Mouse (Mus musculus) CH12.LX (cell line): ENCODE measurements around the gene Ttbk1. TPM values are rescaled to one million over a fixed set of nuclear protein-coding genes. Genes with fewer than 3 reads are reported as not detected.
A peak's percentile ranks its signal among the peaks of the same experiment; 100 is the strongest.

Experiments used
- DNase-seq: peaks from one replicate; pipeline ENCODE4 v3.0.0-alpha.2; 2013; ENCODE audit errors: extremely low read depth
- H3K27ac ChIP-seq: 2 replicates; pipeline ENCODE4 v1.5.1; 2012; ENCODE audit warnings: low read depth, mild to moderate bottlenecking, control low read depth, moderate library complexity; ENCODE audit not compliant: insufficient read depth
- H3K27me3 ChIP-seq: replicated peaks from 2 replicates; pipeline ENCODE3; 2012; ENCODE audit warnings: inconsistent platforms
- H3K36me3 ChIP-seq, 2 experiments: replicated peaks in 1 of 2; 2 replicates each; pipeline versions ENCODE3 to v1.6.1; 2012; ENCODE audit warnings: inconsistent platforms in 1 of 2, low read length in 1 of 2, mild to moderate bottlenecking in 1 of 2, mixed read lengths in 1 of 2, moderate library complexity in 1 of 2; ENCODE audit not compliant: control insufficient read depth in 1 of 2, insufficient read depth in 1 of 2
- H3K4me1 ChIP-seq, 2 experiments: 2 replicates each; pipeline ENCODE4 v1.6.1; 2012; ENCODE audit warnings: inconsistent platforms in 1 of 2, moderate library complexity in 1 of 2; ENCODE audit not compliant: insufficient read depth in 2 of 2, control insufficient read depth in 1 of 2
- H3K4me2 ChIP-seq: 2 replicates; pipeline ENCODE4 v1.6.1; 2012; ENCODE audit warnings: low read depth, mild to moderate bottlenecking, control low read depth; ENCODE audit not compliant: poor library complexity, insufficient read depth, severe bottlenecking
- H3K4me3 ChIP-seq, 3 experiments: fragments of 150-350 bp in 1 of 3; sonication (generic) in 1 of 3; replicated peaks in 1 of 3; 2 replicates each; pipeline versions ENCODE3 to v1.5.1; 2011 to 2012; ENCODE audit warnings: low read depth in 2 of 3, low read length in 2 of 3, mild to moderate bottlenecking in 2 of 3, moderate library complexity in 2 of 3, control low read depth in 1 of 3, improper control_type of control experiment in 1 of 3, inconsistent platforms in 1 of 3, mixed read lengths in 1 of 3; ENCODE audit not compliant: poor library complexity in 1 of 3
- H3K79me2 ChIP-seq: replicated peaks from 2 replicates; pipeline ENCODE4 v1.6.1; 2012; ENCODE audit warnings: mild to moderate bottlenecking, moderate library complexity; ENCODE audit not compliant: control insufficient read depth, poor library complexity, insufficient read depth, severe bottlenecking; ENCODE audit errors: extremely low read depth
- H3K9ac ChIP-seq: 2 replicates; pipeline ENCODE4 v1.6.1; 2012; ENCODE audit warnings: low read depth, mild to moderate bottlenecking, control low read depth, moderate library complexity; ENCODE audit not compliant: insufficient read depth
- H3K9me3 ChIP-seq: replicated peaks from 2 replicates; pipeline ENCODE3; 2012; ENCODE audit warnings: low read length, inconsistent platforms, mixed read lengths
- BHLHE40 ChIP-seq: IDR thresholded peaks from 2 replicates; pipeline ENCODE4 v1.6.1; 2011; ENCODE audit warnings: mild to moderate bottlenecking, low read depth, low read length, improper control_type of control experiment
- CHD1 ChIP-seq: IDR thresholded peaks from 2 replicates; pipeline ENCODE4 v1.6.1; 2012; ENCODE audit warnings: low read depth, low read length, improper control_type of control experiment, inconsistent platforms
- CTCF ChIP-seq, 2 experiments: IDR thresholded peaks in 1 of 2; conservative IDR thresholded peaks in 1 of 2; 2 replicates each; pipeline ENCODE4 v1.5.1; 2011 to 2012; ENCODE audit warnings: low read depth in 2 of 2, low read length in 2 of 2, improper control_type of control experiment in 1 of 2, inconsistent platforms in 1 of 2, mild to moderate bottlenecking in 1 of 2, moderate library complexity in 1 of 2
- ETS1 ChIP-seq: conservative IDR thresholded peaks from 2 replicates; pipeline ENCODE4 v1.6.1; 2012; ENCODE audit warnings: low read depth, mild to moderate bottlenecking, inconsistent platforms, low read length, improper control_type of control experiment, moderate library complexity
- GABPA ChIP-seq: IDR thresholded peaks from 2 replicates; pipeline ENCODE4 v1.6.1; 2012; ENCODE audit warnings: low read depth, low read length, improper control_type of control experiment, inconsistent platforms; ENCODE audit not compliant: insufficient replicate concordance
- HCFC1 ChIP-seq: IDR thresholded peaks from 2 replicates; pipeline ENCODE4 v1.6.1; 2012; ENCODE audit warnings: low read depth, mild to moderate bottlenecking, inconsistent platforms, low read length, improper control_type of control experiment
- JUN ChIP-seq: IDR thresholded peaks from 2 replicates; pipeline ENCODE4 v1.6.1; 2011; ENCODE audit warnings: low read depth, mild to moderate bottlenecking, low read length, improper control_type of control experiment, moderate library complexity; ENCODE audit not compliant: insufficient read depth
- MAX ChIP-seq: IDR thresholded peaks from 2 replicates; pipeline ENCODE4 v1.6.1; 2011; ENCODE audit warnings: low read length, improper control_type of control experiment
- MEF2A ChIP-seq: IDR thresholded peaks from 2 replicates; pipeline ENCODE4 v1.6.1; 2014; ENCODE audit warnings: low read depth, mild to moderate bottlenecking, inconsistent platforms, low read length, improper control_type of control experiment, borderline replicate concordance
- NELFE ChIP-seq: IDR thresholded peaks from 2 replicates; pipeline ENCODE4 v1.6.1; 2011; ENCODE audit warnings: low read depth, low read length, improper control_type of control experiment
- NRF1 ChIP-seq: IDR thresholded peaks from 2 replicates; pipeline ENCODE4 v1.6.1; 2014; ENCODE audit warnings: low read depth, mild to moderate bottlenecking, inconsistent platforms, low read length, improper control_type of control experiment, moderate library complexity
- PAX5 ChIP-seq: IDR thresholded peaks from 2 replicates; pipeline ENCODE4 v1.6.1; 2012; ENCODE audit warnings: low read length, inconsistent platforms, mixed read lengths
- RAD21 ChIP-seq: IDR thresholded peaks from 2 replicates; pipeline ENCODE4 v1.6.1; 2011; ENCODE audit warnings: low read depth, mild to moderate bottlenecking, low read length, improper control_type of control experiment, moderate library complexity
- RCOR1 ChIP-seq: conservative IDR thresholded peaks from 2 replicates; pipeline ENCODE4 v1.6.1; 2012; ENCODE audit warnings: low read depth, mild to moderate bottlenecking, inconsistent platforms, low read length, improper control_type of control experiment
- SMC3 ChIP-seq: IDR thresholded peaks from 2 replicates; pipeline ENCODE4 v1.6.1; 2011; ENCODE audit warnings: low read depth, low read length, improper control_type of control experiment
- ZC3H11A ChIP-seq: IDR thresholded peaks from 2 replicates; pipeline ENCODE4 v1.6.1; 2012; ENCODE audit warnings: low read depth, mild to moderate bottlenecking, inconsistent platforms, low read length, improper control_type of control experiment
- dilution Hi-C: fragments of 300-500 bp; cut with MboI; formaldehyde crosslinking; loops from 2 replicates; pipeline ENCODE4 v1.14.3; 2020; ENCODE audit warnings: low sequenced_read_pairs; ENCODE audit not compliant: extremely low pct_unique_long_range_greater_than_20kb, extremely low pct_ligation_motif_present
- in situ Hi-C: fragments of 300-500 bp; cut with MboI; formaldehyde crosslinking; loops from 3 replicates; pipeline ENCODE4 v1.14.3; 2019; ENCODE audit warnings: low sequenced_read_pairs, low pct_ligation_motif_present, low pct_unique_long_range_greater_than_20kb, mixed read lengths
- polyA plus RNA-seq: library from polyadenylated mRNA; unstranded; fragments of >175 nt; gene quantifications from 2 replicates; pipeline ENCODE4 v1.2.1, GENCODE M21; 2012; ENCODE audit warnings: low read depth; ENCODE audit not compliant: insufficient read length
- total RNA-seq, 2 experiments: library from RNA; depleted of rRNA; stranded (reverse); fragments of 300-350 nt in 1 of 2; fragments of >200 nt in 1 of 2; gene quantifications; 2 replicates each; pipeline ENCODE4 v1.2.3; 2012 to 2014

The Ttbk1 gene
- total and polyA plus RNA-seq, 3 experiments: 0.08 TPM; not detected in 2

DNA sequence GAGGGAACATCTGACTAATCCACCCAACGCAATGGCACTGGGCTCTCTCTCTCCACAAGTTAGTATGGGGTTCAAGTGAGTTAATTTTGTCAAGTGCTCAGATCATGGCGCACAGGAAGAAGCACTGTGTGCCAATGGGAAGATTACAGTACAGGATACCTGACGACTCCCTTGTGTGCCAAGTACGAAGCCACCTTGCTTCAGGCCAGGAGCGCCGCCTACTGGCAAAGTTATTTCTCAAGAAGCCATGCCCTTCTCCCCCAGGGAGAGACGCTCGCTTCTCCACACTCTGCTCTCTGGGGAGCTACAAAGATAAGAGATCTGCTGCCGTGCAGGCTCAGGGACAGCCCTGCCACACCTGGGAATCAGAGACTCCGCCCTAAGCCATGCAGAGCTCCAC lies 29.7 kb downstream of the Ttbk1 start:
- in situ Hi-C loops (no loop called here), dilution Hi-C loops (no loop called here)
- Histone ChIP-seq H3K4me2 (no peak overlapping the region), H3K79me2 (no peaks in the 10 kb centered on the region), H3K4me3 (no peak overlapping the region), H3K36me3 (no peaks in the 10 kb centered on the region), H3K4me1 (peaks cover 12 to 13% of the 10 kb centered on the region in 2 experiments; a peak in 3 of 4 replicates), H3K9ac (no peak overlapping the region), H3K27ac (no peak overlapping the region), H3K9me3 (no peaks in the 10 kb centered on the region), H3K27me3 (peaks cover 92% of the 10 kb centered on the region)
- TF ChIP-seq SMC3 (peak; percentile 66), CTCF (conservative IDR thresholded peaks at IDR 0.05 in 1 of 2, IDR thresholded peaks at IDR 0.05 in 1 of 2; ENCODE audit: low read depth in 2 of 2, low read length in 2 of 2) (peak; percentile 35 to 90; a peak in 3 of 4 replicates), CHD1 (no peak), RAD21 (peak; percentile 76)
- peak; percentile 71 for DNase-seq

DNA sequence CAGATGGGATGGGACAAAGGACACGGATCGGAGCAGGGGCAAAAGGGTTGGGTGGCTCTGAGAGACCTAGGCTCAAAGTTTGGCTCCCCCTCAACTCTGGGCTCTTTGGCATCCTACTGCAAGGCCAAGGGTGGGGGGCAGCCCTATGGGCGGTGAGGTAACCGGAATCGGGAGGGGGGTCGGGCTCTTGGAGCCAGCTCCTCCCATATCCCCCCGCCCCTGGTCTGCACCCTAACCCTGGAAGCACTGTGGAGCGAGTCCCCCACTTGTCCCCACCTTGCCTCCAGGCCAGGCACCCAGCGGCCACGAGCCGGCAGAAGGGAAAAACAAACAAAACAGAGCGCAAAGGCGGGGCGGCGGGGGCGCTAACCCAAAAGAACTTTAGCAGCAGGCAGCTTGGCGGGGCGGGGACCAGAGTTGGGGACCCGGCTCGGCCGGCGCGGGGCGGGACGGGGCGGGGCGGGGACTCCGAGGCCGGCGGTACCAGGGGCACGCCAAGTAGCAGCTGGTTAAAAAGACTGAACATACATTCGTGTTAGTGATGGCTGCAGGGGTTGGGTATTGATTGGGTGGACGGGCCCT lies 32.3 kb downstream of the Ttbk1 start:
- no peak for TF ChIP-seq ZC3H11A
- TF ChIP-seq PAX5: no peak
- TF ChIP-seq MEF2A: no peak
- Histone ChIP-seq H3K4me2 (no peak overlapping the region), H3K9me3 (peaks cover 3% of the 10 kb centered on the region), H3K27me3 (peaks cover 91% of the 10 kb centered on the region), H3K27ac (no peak overlapping the region), H3K36me3 (no peaks in the 10 kb centered on the region), H3K79me2 (no peaks in the 10 kb centered on the region), H3K4me3 (no peak overlapping the region), H3K9ac (no peak overlapping the region), H3K4me1 (peaks cover 12 to 13% of the 10 kb centered on the region in 2 experiments; a peak in 3 of 4 replicates)
- DNase-seq: no peak
- dilution Hi-C loops: no loop called here
- in situ Hi-C loops: no loop called here

DNA sequence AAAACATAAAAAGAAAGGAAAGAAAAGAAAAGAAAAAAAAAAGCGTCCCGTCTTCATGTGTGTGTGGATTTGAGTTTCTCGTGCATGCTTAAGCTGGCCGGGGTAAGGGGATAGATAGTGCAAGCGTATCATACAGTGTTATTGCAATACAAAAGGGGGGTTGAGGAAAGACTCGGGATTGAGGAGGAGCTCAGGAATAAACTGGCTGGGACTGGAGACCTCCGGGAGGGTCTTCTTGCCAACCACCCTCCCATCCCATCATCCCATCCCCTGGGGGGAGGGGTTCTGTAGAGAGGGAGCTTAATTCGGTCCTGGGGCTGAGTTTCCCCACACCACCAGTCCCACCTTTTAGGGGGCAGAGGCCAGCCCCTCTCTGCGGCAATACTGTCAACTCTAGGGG lies 32.9 kb downstream of the Ttbk1 start:
- Histone ChIP-seq H3K79me2 (no peaks in the 10 kb centered on the region), H3K4me3 (no peak overlapping the region), H3K4me1 (peaks cover 12 to 13% of the 10 kb centered on the region in 2 experiments; a peak in 3 of 4 replicates), H3K36me3 (no peaks in the 10 kb centered on the region), H3K27ac (no peak overlapping the region), H3K27me3 (peaks cover 91% of the 10 kb centered on the region), H3K9me3 (peaks cover 3% of the 10 kb centered on the region), H3K9ac (no peak overlapping the region), H3K4me2 (no peak overlapping the region)
- no peak for TF ChIP-seq JUN
- TF ChIP-seq HCFC1: no peak
- TF ChIP-seq NELFE: no peak
- no peak for TF ChIP-seq BHLHE40
- TF ChIP-seq GABPA: no peak
- TF ChIP-seq ETS1: no peak
- TF ChIP-seq ZC3H11A: no peak
- no peak for TF ChIP-seq RCOR1
- TF ChIP-seq NRF1: no peak
- TF ChIP-seq RAD21: no peak
- no peak for TF ChIP-seq MAX
- dilution Hi-C loops: no loop called here
- in situ Hi-C loops: no loop called here
- no peak for DNase-seq
